Mouse (Mus musculus) gastrocnemius, postnatal 25 days (tissue): ENCODE data around the gene Smim22. TPM values are rescaled to one million over a fixed set of nuclear protein-coding genes. Genes with fewer than 3 reads are reported as not detected.
A peak's percentile ranks its signal among the peaks of the same experiment; 100 is the strongest.

Experiments
- DNase-seq: peaks from one replicate; pipeline ENCODE4 v3.0.0; 2022
- total RNA-seq, 2 experiments: library from RNA; stranded (reverse); gene quantifications; 1 replicate in 1 of 2; 2 replicates in 1 of 2; pipeline ENCODE4 v1.2.3; 2021

Gene Smim22
- total RNA-seq, 2 experiments from 2014 or later = not detected

DNA sequence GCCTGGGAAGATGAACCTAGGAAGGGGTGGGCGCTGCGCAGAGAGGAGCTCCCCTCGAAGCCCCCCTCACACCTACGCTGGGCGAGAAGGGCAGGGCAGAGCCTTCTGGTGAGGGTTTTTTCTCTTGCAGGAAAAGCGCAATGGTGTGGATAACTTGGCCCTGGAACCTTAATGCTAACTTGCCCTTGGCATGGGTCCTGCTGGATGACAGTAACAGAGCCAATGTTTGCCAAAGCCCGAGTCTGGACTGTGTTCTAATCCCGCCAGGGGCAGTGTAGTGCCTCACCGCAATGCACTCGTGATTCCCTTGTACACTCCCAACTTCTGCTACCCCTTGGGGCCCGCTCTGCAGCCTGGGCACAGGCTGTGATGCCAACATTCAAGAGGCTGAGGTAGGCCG lies 988 bp downstream of the Smim22 start:
- no peak for DNase-seq

- no peak for DNase-seq
These were observed 3.4 kb downstream of the Smim22 start for GRCm38 (mm10) chr16:5010371-5010935.

GRCm38 (mm10) chr16:5011285-5011684 lies 4.2 kb downstream of the Smim22 start:
- no peak for DNase-seq

- no peak for DNase-seq
These were observed 5.2 kb downstream of the Smim22 start for GRCm38 (mm10) chr16:5012036-5013005.

- peak; percentile 99 for DNase-seq
These were observed 6.2 kb downstream of the Smim22 start, which contains the start of gene Rogdi for GRCm38 (mm10) chr16:5013054-5013838. Gene Rogdi, minus strand, starts transcription at chr16:5013553.

- DNase-seq = no peak
These were observed 7.5 kb downstream of the Smim22 start for GRCm38 (mm10) chr16:5014578-5014977.

DNA sequence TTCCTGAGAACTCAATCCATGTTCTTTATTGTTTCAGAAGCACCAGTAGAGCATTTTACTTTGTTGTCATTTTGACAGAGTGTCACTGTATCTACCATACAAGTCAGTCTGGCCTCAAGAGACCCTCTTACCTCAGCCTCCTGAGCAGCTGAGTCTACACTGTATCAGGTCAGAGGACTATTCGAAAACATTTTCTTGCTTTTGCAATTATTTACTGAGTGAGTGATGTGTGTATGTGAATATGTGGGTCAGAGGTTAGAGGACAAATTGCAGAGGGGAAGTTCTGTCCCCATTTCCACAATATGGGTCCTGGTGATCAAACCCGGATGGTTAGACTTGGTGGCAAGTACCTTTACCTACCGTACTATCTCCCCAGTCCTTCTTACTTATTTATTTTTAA lies 16.9 kb downstream of the Smim22 start:
- DNase-seq = no peak

DNA sequence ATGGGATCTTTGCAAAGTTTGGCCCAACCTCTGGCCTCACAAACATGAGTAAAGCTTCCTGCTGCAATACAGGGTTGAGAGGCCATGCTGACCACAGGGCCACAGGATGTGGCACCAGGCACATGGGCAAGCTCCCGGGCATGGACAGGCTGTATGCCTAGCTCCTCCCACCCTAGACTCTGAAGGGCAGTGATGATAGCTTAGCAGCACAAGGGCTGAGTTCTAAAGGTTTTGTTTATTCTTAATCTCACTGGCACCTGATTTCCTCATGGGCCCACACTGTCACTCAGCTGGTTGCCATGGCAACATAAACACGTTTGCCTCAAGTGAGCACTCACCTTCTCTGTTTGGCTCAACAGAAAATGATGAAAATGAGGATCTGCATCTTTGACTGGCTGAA lies 22.8 kb downstream of the Smim22 start:
- no peak for DNase-seq

GRCm38 (mm10) chr16:5035591-5035990 lies 28.5 kb downstream of the Smim22 start:
- no peak for DNase-seq

DNA sequence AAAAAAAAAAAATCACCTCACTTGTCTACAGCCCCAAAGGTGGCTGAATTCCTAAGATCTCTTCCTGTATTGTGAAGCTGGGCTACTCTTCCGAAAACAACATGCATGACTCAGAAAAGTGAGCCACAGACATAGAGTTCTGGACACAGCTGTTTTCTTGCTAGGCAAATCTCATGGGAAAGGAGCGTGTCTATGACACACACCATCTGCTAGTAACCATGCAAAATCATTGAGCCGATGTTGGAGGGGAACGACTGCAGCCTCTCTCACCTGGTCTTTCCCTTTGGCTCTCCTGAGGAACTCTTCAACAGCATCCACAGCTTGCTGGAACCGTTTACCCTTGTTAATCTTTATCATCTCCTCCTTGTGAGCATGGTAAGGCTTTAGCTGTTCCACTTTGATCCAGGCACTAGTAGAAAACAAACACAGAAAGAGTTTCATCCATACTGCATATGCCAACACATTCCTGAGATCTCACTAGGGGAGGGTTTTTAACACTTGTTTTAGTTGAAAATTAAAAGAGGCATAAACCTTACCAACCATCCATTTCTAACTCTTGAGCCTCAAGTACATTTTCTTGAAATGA lies 29.7 kb downstream of the Smim22 start:
- no peak for DNase-seq

DNA sequence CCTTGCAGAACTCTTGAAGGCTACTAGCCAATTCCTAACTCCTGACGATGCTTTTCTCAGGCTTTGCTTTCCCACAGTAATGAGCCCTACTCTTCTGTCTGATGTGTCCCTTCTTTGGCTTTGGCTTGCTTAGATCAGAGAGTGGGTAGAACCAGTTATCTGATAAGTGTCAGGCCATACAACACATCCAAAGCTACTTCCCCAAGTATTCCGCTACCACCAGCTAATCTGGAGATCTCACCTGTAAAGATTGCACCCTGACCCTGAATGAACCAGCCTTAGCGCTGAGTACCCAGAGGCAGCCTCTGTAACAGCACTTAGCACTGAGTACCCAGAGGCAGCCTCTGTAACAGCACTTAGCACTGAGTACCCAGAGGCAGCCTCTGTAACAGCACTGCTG lies 38.2 kb downstream of the Smim22 start:
- DNase-seq = no peak

GRCm38 (mm10) chr16:5049182-5049773 lies 42.2 kb downstream of the Smim22 start:
- DNase-seq = no peak

DNA sequence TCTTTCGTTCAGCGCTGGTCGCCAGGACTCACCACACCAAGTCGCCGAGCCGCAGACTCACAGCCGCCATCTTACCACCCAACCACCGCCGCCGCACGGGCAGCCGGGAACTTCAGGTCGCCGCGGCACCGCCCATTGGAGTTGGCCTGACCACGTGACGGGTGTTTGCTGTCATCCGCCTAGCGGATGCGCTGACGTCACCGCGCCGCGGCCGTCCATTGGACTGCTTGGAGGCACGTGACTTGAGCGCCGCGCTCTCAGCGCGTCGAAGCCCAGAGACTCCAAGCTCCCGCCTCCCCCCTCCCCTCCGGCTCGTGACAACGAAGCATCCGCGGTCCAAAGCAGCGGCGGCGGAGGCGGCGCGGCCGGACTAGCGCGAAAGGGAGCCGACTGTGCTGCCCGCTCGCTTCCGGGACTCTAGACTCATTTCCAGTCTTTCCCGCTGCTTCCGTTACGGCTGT lies 42.7 kb downstream of the Smim22 start, which contains the start of the genes Glyr1 and Ubn1:
Gene Glyr1, minus strand, starts transcription at position 90 of the 461 bp plus-strand sequence.
Gene Ubn1, plus strand, starts transcription at position 284 of the 461 bp plus-strand sequence.
- peak; percentile 99 for DNase-seq

DNA sequence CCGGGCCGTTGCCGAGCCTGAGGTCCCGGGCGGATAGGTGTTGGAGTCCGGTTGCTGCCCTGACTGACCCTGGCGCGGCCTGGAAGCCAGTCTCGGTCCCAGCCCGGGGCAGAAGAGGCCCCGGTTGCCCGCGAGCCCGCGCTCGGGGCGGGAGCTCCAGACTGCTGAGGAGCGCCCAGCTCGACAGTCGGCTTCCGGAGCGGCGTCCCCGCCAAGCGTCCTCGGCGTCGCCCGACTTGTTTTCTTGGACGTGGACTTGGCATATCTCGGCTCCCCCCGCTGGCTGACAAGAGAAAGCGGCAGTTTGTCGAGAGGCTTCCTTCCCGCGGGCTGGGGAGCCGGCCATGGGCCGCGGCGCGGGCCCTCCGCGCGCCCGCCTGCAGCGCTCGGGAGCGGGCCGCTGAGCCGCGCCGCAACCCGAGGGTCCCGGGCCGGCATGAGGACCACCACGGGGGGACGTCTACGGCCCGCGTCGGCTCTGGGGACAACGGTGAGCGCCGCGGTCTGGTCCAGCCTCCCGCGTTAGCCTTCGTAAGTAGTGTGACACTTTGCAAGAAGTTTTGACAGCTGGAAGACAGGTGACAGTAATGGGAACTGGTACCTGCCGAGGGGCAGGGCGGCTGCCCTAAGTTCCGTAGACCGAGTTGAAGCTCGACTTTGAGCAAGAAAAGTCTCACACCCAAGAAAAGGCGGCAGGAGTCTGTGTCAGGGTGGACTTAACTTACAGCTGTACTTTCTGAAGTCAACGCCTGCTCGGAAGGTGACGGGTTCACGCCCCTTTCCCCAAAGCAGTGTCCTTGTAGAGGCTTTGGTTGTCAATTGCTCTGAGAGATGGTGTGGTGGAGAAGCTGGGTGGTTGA lies 43.4 kb downstream of the Smim22 start:
- DNase-seq = peak; percentile 79

Other genes with a start within 250 kb of the Smim22 start
- 10 to 100 TPM; 70.1 to 76.9 TPM for gene Cdip1, start 217.0 kb upstream of the Smim22 start, total RNA-seq
- not detected for gene 4930562C15Rik, start 171.9 kb upstream of the Smim22 start, total RNA-seq
- 10 to 100 TPM; 26.1 to 27.0 TPM for gene Ubald1, start 127.0 kb upstream of the Smim22 start, total RNA-seq
- 10 to 100 TPM; 51.5 to 55.2 TPM for gene Mgrn1, start 121.0 kb upstream of the Smim22 start, total RNA-seq
- gene Nudt16l1, start 68.5 kb upstream of the Smim22 start, total RNA-seq = 10 to 100 TPM; 11.2 to 18.2 TPM
- 10 to 100 TPM; 11.1 to 12.0 TPM for gene Anks3, start 43.1 kb upstream of the Smim22 start, total RNA-seq
- gene Sept12, start 9.4 kb upstream of the Smim22 start, total RNA-seq = not detected
- gene Rogdi, start 6.3 kb downstream of the Smim22 start, total RNA-seq = 1 to 10 TPM; 7.8 to 9.3 TPM
- 10 to 100 TPM; 31.2 to 31.8 TPM for gene Glyr1, start 42.6 kb downstream of the Smim22 start, total RNA-seq
- gene Ubn1, start 42.8 kb downstream of the Smim22 start, total RNA-seq = 10 to 100 TPM; 21.5 to 23.4 TPM
- gene Ppl, start 125.1 kb downstream of the Smim22 start, total RNA-seq = 1 to 10 TPM in 1 of 2 experiments, under 1 TPM in 1; 0.77 to 2.2 TPM
- gene Sec14l5, start 139.8 kb downstream of the Smim22 start, total RNA-seq = 10 to 100 TPM; 11.4 to 12.9 TPM
- 1 to 10 TPM; 7.0 to 7.4 TPM for gene Nagpa, start 196.7 kb downstream of the Smim22 start, total RNA-seq
- gene AU021092, start 215.0 kb downstream of the Smim22 start, total RNA-seq = 1 to 10 TPM; 4.9 to 5.9 TPM
- gene Alg1, start 226.3 kb downstream of the Smim22 start, total RNA-seq = 10 to 100 TPM in 1 of 2 experiments, 1 to 10 TPM in 1; 7.1 to 11.6 TPM
- gene Eef2kmt, start 248.7 kb downstream of the Smim22 start, total RNA-seq = 1 to 10 TPM; 7.2 to 8.0 TPM